In the genomic region with DNA sequence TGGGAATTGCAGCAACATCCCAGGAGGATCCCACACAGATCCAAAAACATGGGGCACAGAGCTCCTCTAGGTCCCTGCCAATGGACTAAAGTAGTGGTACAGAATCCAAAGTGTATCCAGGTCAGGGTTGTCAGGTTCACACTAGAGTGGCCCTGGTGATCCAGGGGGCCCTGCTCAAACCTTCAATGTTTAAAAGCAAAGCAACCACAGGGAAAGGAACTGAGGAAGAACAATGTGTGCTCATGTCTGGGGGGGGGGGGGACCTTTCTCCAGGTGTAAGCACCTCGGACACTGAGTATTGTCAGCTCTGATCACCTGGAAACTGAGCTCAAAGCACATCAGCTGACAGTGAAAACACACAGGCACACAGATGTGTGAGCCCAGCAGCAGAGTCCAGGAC, we compare ENCODE assay signal across 21 mouse cellular contexts.
DNase-seq lines count a peak whose midpoint lies in the region; ATAC-seq and TF ChIP-seq lines count a peak whose summit lies in the region.
"Had no signal": no experiment of that assay in that cellular context is flagged by ENCODE, and none has a peak within 500 bp of the region (broad histone marks: within the 10 kb centered on the region; RNA-seq: fewer than 3 reads in every experiment).

No protein-coding gene starts in this region.

- DNase-seq in lung, embryonic 14.5 days = no peak
- DNase-seq in lung, postnatal 25 days (ENCODE audit: low spot score) = no peak
- DNase-seq: adrenal gland, postnatal 36 days; cerebellum, adult 11-12 months; cerebellum, postnatal 14 days; embryo, embryonic 11 days; gastrocnemius, postnatal 36 days; kidney, postnatal 4 days; liver, postnatal 0 days; spleen, adult 18-20 months; thymus, postnatal 25 days had no signal

- no peak overlapping the region for H3K4me3 ChIP-seq in heart, embryonic 13.5 days
- no peak overlapping the region for H3K4me3 ChIP-seq in heart, embryonic 11.5 days (ENCODE audit: low read depth, low read length)
- H3K4me3 ChIP-seq in lung, embryonic 14.5 days (ENCODE audit: low read depth, low read length) = no peak overlapping the region
- H3K4me3 ChIP-seq in embryonic fibroblast, embryonic 13.5 days (ENCODE audit: insufficient read depth, low read length) = no peak overlapping the region
- H3K4me3 ChIP-seq in forebrain, embryonic 15.5 days = no peak overlapping the region
- H3K4me3 ChIP-seq: erythroblast, embryonic 14.5 days; midbrain, embryonic 13.5 days; myocyte had no signal

- H3K9ac ChIP-seq in heart, embryonic 13.5 days = no peak overlapping the region
- H3K9ac ChIP-seq in heart, embryonic 11.5 days (ENCODE audit: low read depth, low read length) = no peak overlapping the region
- H3K9ac ChIP-seq in lung, embryonic 14.5 days = no peak overlapping the region
- no peak overlapping the region for H3K9ac ChIP-seq in forebrain, embryonic 15.5 days (replicated peaks)
- H3K9ac ChIP-seq: liver, postnatal 0 days; midbrain, embryonic 13.5 days had no signal

- H3K4me1 ChIP-seq in heart, embryonic 13.5 days = peaks cover 25% of the 10 kb centered on the region
- peaks cover 9% of the 10 kb centered on the region; the same call in 1 of the 2 replicates for H3K4me1 ChIP-seq in heart, embryonic 11.5 days (ENCODE audit: control insufficient read depth, insufficient read depth, low read length)
- H3K4me1 ChIP-seq in lung, embryonic 14.5 days (ENCODE audit: insufficient read depth) = peaks cover 4% of the 10 kb centered on the region; the same call in 1 of the 2 replicates
- H3K4me1 ChIP-seq in embryonic fibroblast, embryonic 13.5 days (ENCODE audit: control insufficient read depth, insufficient read depth, low read length) = peaks cover 5% of the 10 kb centered on the region; the same call in 1 of the 2 replicates
- H3K4me1 ChIP-seq in forebrain, embryonic 15.5 days = peaks cover 19% of the 10 kb centered on the region

- no peak for TF ChIP-seq POLR2A in embryonic fibroblast, embryonic 13.5 days (IDR thresholded peaks at IDR 0.05; ENCODE audit: low read depth, low read length)

- ATAC-seq in heart, embryonic 13.5 days (ENCODE audit: extremely low read depth, insufficient number of reproducible peaks, low FRiP score, low TSS enrichment) = no peak
- no peak for ATAC-seq in heart, embryonic 11.5 days (replicated peaks; ENCODE audit: insufficient number of reproducible peaks, low FRiP score, low TSS enrichment)
- no peak for ATAC-seq in lung, embryonic 14.5 days (ENCODE audit: insufficient read depth)
- ATAC-seq in forebrain, embryonic 15.5 days (replicated peaks) = no peak
- no peak for ATAC-seq in frontal cortex, adult (ENCODE audit: low TSS enrichment)
- ATAC-seq: hindbrain, embryonic 16.5 days; intestine, embryonic 16.5 days; liver, postnatal 0 days; midbrain, embryonic 13.5 days had no signal

- 62% methylated on average over 1 of the region's 1 CpGs for WGBS in heart, embryonic 13.5 days
- WGBS in heart, embryonic 11.5 days (ENCODE audit: insufficient replicate concordance) = 43% methylated on average over 1 of the region's 1 CpGs
- 52% methylated on average over 1 of the region's 1 CpGs for WGBS in lung, embryonic 14.5 days
- WGBS in forebrain, embryonic 15.5 days = 67% methylated on average over 1 of the region's 1 CpGs

- peak overlapping the region; percentile 45; the same call in 1 of the 2 replicates for H3K27ac ChIP-seq in heart, embryonic 13.5 days (replicated peaks)
- H3K27ac ChIP-seq in heart, embryonic 11.5 days (ENCODE audit: low read depth, low read length) = no peak overlapping the region
- H3K27ac ChIP-seq in lung, embryonic 14.5 days (ENCODE audit: low read depth) = peak overlapping the region; percentile 86
- peak overlapping the region; percentile 97 for H3K27ac ChIP-seq in embryonic fibroblast, embryonic 13.5 days (ENCODE audit: insufficient read depth, low read length)
- peak overlapping the region; percentile 83 for H3K27ac ChIP-seq in forebrain, embryonic 15.5 days (replicated peaks)
- H3K27ac ChIP-seq: midbrain, embryonic 13.5 days had no signal

- no peaks in the 10 kb centered on the region for H3K9me3 ChIP-seq in heart, embryonic 13.5 days
- H3K9me3 ChIP-seq in heart, embryonic 11.5 days (replicated peaks; ENCODE audit: control insufficient read depth, low read length) = no peaks in the 10 kb centered on the region
- no peaks in the 10 kb centered on the region for H3K9me3 ChIP-seq in lung, embryonic 14.5 days (ENCODE audit: low read depth, low read length)
- H3K9me3 ChIP-seq in forebrain, embryonic 15.5 days = no peaks in the 10 kb centered on the region
- H3K9me3 ChIP-seq: midbrain, embryonic 13.5 days had no signal

- H3K4me2 ChIP-seq in heart, embryonic 13.5 days = no peak overlapping the region
- H3K4me2 ChIP-seq in heart, embryonic 11.5 days = no peak overlapping the region
- H3K4me2 ChIP-seq in lung, embryonic 14.5 days = no peak overlapping the region
- no peak overlapping the region for H3K4me2 ChIP-seq in forebrain, embryonic 15.5 days (replicated peaks)
- H3K4me2 ChIP-seq: midbrain, embryonic 13.5 days had no signal

- no peaks in the 10 kb centered on the region for H3K36me3 ChIP-seq in heart, embryonic 13.5 days
- no peaks in the 10 kb centered on the region for H3K36me3 ChIP-seq in heart, embryonic 11.5 days (ENCODE audit: control insufficient read depth, insufficient read depth, low read length)
- no peaks in the 10 kb centered on the region for H3K36me3 ChIP-seq in lung, embryonic 14.5 days (ENCODE audit: insufficient read depth)
- no peaks in the 10 kb centered on the region for H3K36me3 ChIP-seq in forebrain, embryonic 15.5 days
- H3K36me3 ChIP-seq: midbrain, embryonic 13.5 days had no signal

- H3K27me3 ChIP-seq in heart, embryonic 13.5 days (replicated peaks) = no peaks in the 10 kb centered on the region
- no peaks in the 10 kb centered on the region for H3K27me3 ChIP-seq in heart, embryonic 11.5 days (ENCODE audit: control insufficient read depth, insufficient read depth, low read length)
- no peaks in the 10 kb centered on the region for H3K27me3 ChIP-seq in lung, embryonic 14.5 days (ENCODE audit: insufficient read depth, low read length)
- H3K27me3 ChIP-seq in forebrain, embryonic 15.5 days = no peaks in the 10 kb centered on the region
- H3K27me3 ChIP-seq: midbrain, embryonic 13.5 days had no signal

- TF ChIP-seq CTCF in lung, embryonic 14.5 days (IDR thresholded peaks at IDR 0.05; ENCODE audit: low read depth) = no peak
- TF ChIP-seq CTCF in embryonic fibroblast, embryonic 13.5 days (IDR thresholded peaks at IDR 0.05; ENCODE audit: borderline replicate concordance, insufficient read depth, low read length) = no peak
